Mouse (Mus musculus) activated CD4-positive, CD25-positive, alpha-beta regulatory T cell (primary cell): ENCODE data around the gene Hist1h1e. TPM values are rescaled to one million over a fixed set of nuclear protein-coding genes. Genes with fewer than 3 reads are reported as not detected.

Experiments
- polyA plus RNA-seq, 2 experiments: library from polyadenylated mRNA; unstranded; fragments of 100-300 nt; shearing (Covaris generic); gene quantifications; one replicate each; pipeline ENCODE4 v1.2.1; 2017

The Hist1h1e gene
- polyA plus RNA-seq, result 10 to 100 TPM in 1 of 2 experiments, 1 to 10 TPM in 1; 7.1 to 18.0 TPM

GRCm38 (mm10) chr13:23622175-23622671 is at the start of gene Hist1h1e:
Gene Hist1h1e (minus strand): TSS chr13:23622558.

GRCm38 (mm10) chr13:23620733-23621531 is 1.4 kb downstream of the Hist1h1e start, which contains the start of gene Hist1h2be:
Gene Hist1h2be (minus strand): TSS chr13:23621124.

GRCm38 (mm10) chr13:23581408-23582218 is 40.7 kb downstream of the Hist1h1e start, which contains the start of gene Hist1h4d:
Gene Hist1h4d (plus strand): TSS chr13:23581598.

GRCm38 (mm10) chr13:23575271-23575851 is 47.0 kb downstream of the Hist1h1e start, which contains the start of gene Hist1h3d:
Gene Hist1h3d (plus strand): TSS chr13:23575763.

GRCm38 (mm10) chr13:23573898-23574524 is 48.3 kb downstream of the Hist1h1e start, which contains the start of the genes Hist1h2bf and Hist1h2ad:
Gene Hist1h2bf (minus strand): TSS chr13:23574196.
Gene Hist1h2ad (plus strand): TSS chr13:23574381.

GRCm38 (mm10) chr13:23571022-23571503 is 51.3 kb downstream of the Hist1h1e start, which contains the start of the genes Hist1h2ae and Hist1h2bg:
Gene Hist1h2ae (minus strand): TSS chr13:23571220.
Gene Hist1h2bg (plus strand): TSS chr13:23571396.

Other genes starting within 250 kb of the Hist1h1e start
- gene Abt1, start 198.7 kb downstream of the Hist1h1e start, polyA plus RNA-seq, result 10 to 100 TPM; 10.1 to 11.6 TPM
- not detected for gene Btn1a1, start 156.7 kb downstream of the Hist1h1e start, polyA plus RNA-seq
- gene Btn2a2, start 133.7 kb downstream of the Hist1h1e start, polyA plus RNA-seq, result under 1 TPM in 1 of 2 experiments, not detected in 1; 0.12 TPM
- gene Hist1h4h, start 91.5 kb downstream of the Hist1h1e start, polyA plus RNA-seq, result 1 to 10 TPM; 1.3 to 4.8 TPM
- not detected for gene Hist1h2af, start 88.7 kb downstream of the Hist1h1e start, polyA plus RNA-seq
- not detected for gene Hist1h3g, start 87.1 kb downstream of the Hist1h1e start, polyA plus RNA-seq
- under 1 TPM; 0.27 to 0.59 TPM for gene Hist1h2bh, start 79.2 kb downstream of the Hist1h1e start, polyA plus RNA-seq
- under 1 TPM; 0.41 to 0.84 TPM for gene Hist1h3f, start 78.5 kb downstream of the Hist1h1e start, polyA plus RNA-seq
- 1 to 10 TPM in 1 of 2 experiments, not detected in 1; 2.0 TPM for gene Hist1h4f, start 70.9 kb downstream of the Hist1h1e start, polyA plus RNA-seq
- gene Hist1h1d, start 69.3 kb downstream of the Hist1h1e start, polyA plus RNA-seq, result under 1 TPM; 0.64 to 0.98 TPM
- 1 to 10 TPM; 1.4 to 5.5 TPM for gene Hist1h3e, start 60.2 kb downstream of the Hist1h1e start, polyA plus RNA-seq
- gene Hist1h2ae, start 51.3 kb downstream of the Hist1h1e start, polyA plus RNA-seq, result 10 to 100 TPM in 1 of 2 experiments, 1 to 10 TPM in 1; 7.7 to 16.3 TPM
- 1 to 10 TPM; 2.7 to 5.0 TPM for gene Hist1h2bg, start 51.2 kb downstream of the Hist1h1e start, polyA plus RNA-seq
- not detected for gene Hist1h2bf, start 48.4 kb downstream of the Hist1h1e start, polyA plus RNA-seq
- gene Hist1h2ad, start 48.2 kb downstream of the Hist1h1e start, polyA plus RNA-seq, result under 1 TPM in 1 of 2 experiments, not detected in 1; 0.38 TPM
- under 1 TPM in 1 of 2 experiments, not detected in 1; 0.44 TPM for gene Hist1h3d, start 46.8 kb downstream of the Hist1h1e start, polyA plus RNA-seq
- gene Hist1h4d, start 41.0 kb downstream of the Hist1h1e start, polyA plus RNA-seq, result 10 to 100 TPM; 23.0 to 41.6 TPM
- 1 to 10 TPM; 1.2 to 1.4 TPM for gene Hist1h2be, start 1.4 kb downstream of the Hist1h1e start, polyA plus RNA-seq
- gene Hist1h2ac, start 61.4 kb upstream of the Hist1h1e start, polyA plus RNA-seq, result under 1 TPM; 0.55 to 0.80 TPM
- gene Hist1h2bc, start 61.6 kb upstream of the Hist1h1e start, polyA plus RNA-seq, result 1 to 10 TPM; 3.0 to 4.1 TPM
- under 1 TPM in 1 of 2 experiments, not detected in 1; 0.38 TPM for gene Hist1h1t, start 73.3 kb upstream of the Hist1h1e start, polyA plus RNA-seq
- 1 to 10 TPM; 3.3 to 6.0 TPM for gene Hist1h4c, start 75.9 kb upstream of the Hist1h1e start, polyA plus RNA-seq
- 1 to 10 TPM; 1.3 to 2.6 TPM for gene Hfe, start 88.3 kb upstream of the Hist1h1e start, polyA plus RNA-seq
- gene Hist1h1c, start 116.2 kb upstream of the Hist1h1e start, polyA plus RNA-seq, result 10 to 100 TPM; 13.3 to 18.7 TPM
- gene Hist1h3c, start 123.0 kb upstream of the Hist1h1e start, polyA plus RNA-seq, result 1 to 10 TPM; 2.7 to 3.1 TPM
- gene Hist1h2bb, start 124.2 kb upstream of the Hist1h1e start, polyA plus RNA-seq, result 1 to 10 TPM; 1.1 to 2.8 TPM
- 1 to 10 TPM; 4.6 to 7.2 TPM for gene Hist1h2ab, start 128.6 kb upstream of the Hist1h1e start, polyA plus RNA-seq
- 1 to 10 TPM in 1 of 2 experiments, not detected in 1; 1.4 TPM for gene Hist1h3b, start 129.7 kb upstream of the Hist1h1e start, polyA plus RNA-seq
- gene Hist1h4b, start 134.5 kb upstream of the Hist1h1e start, polyA plus RNA-seq, result 1 to 10 TPM; 5.4 to 5.6 TPM
- not detected for gene Hist1h4a, start 138.7 kb upstream of the Hist1h1e start, polyA plus RNA-seq
- 1 to 10 TPM; 5.1 TPM for gene Hist1h3a, start 139.8 kb upstream of the Hist1h1e start, polyA plus RNA-seq
- 1 to 10 TPM; 2.5 to 3.0 TPM for gene Hist1h1a, start 141.1 kb upstream of the Hist1h1e start, polyA plus RNA-seq
- under 1 TPM in 1 of 2 experiments, not detected in 1; 0.17 TPM for gene Trim38, start 147.4 kb upstream of the Hist1h1e start, polyA plus RNA-seq
- gene Slc17a2, start 184.4 kb upstream of the Hist1h1e start, polyA plus RNA-seq, result under 1 TPM in 1 of 2 experiments, not detected in 1; 0.09 TPM
- not detected for gene Slc17a3, start 216.9 kb upstream of the Hist1h1e start, polyA plus RNA-seq
- under 1 TPM in 1 of 2 experiments, not detected in 1; 0.09 TPM for gene Slc17a1, start 245.2 kb upstream of the Hist1h1e start, polyA plus RNA-seq